18 mouse cellular contexts compared by ENCODE assay signal in genomic region chr8:126053911-126054310, GRCm38 (mm10). TPM values are rescaled to one million over a fixed set of nuclear protein-coding genes. Genes with fewer than 3 reads are reported as not detected.
A peak's percentile ranks its signal among the peaks of the same experiment; 100 is the strongest.
DNase-seq lines count a peak whose midpoint lies in the region; ATAC-seq and TF ChIP-seq lines count a peak whose summit lies in the region.
"Had no signal": no experiment of that assay in that cellular context is flagged by ENCODE, and none has a peak within 500 bp of the region (broad histone marks: within the 10 kb centered on the region; RNA-seq: fewer than 3 reads in every experiment).

No protein-coding gene starts in this region.

- TF ChIP-seq POLR2A in brain, embryonic 14.5 days (IDR thresholded peaks at IDR 0.05; ENCODE audit: borderline replicate concordance, extremely low read depth, insufficient read depth, insufficient read length, poor library complexity, severe bottlenecking): no peak

- no peaks in the 10 kb centered on the region for H3K36me3 ChIP-seq in neural tube, embryonic 15.5 days
- H3K36me3 ChIP-seq: embryonic facial prominence, embryonic 13.5 days; hindbrain, embryonic 10.5 days; hindbrain, embryonic 15.5 days had no signal

- H3K4me1 ChIP-seq in neural tube, embryonic 15.5 days: peaks cover 16% of the 10 kb centered on the region
- H3K4me1 ChIP-seq: embryonic facial prominence, embryonic 13.5 days had no signal

- WGBS in neural tube, embryonic 15.5 days: 22% methylated on average over 4 of the region's 4 CpGs

- H3K9me3 ChIP-seq in neural tube, embryonic 15.5 days (replicated peaks): no peaks in the 10 kb centered on the region
- H3K9me3 ChIP-seq: embryonic facial prominence, embryonic 13.5 days; hindbrain, embryonic 10.5 days; hindbrain, embryonic 15.5 days had no signal

- TF ChIP-seq CTCF in brain, embryonic 14.5 days (IDR thresholded peaks at IDR 0.05; ENCODE audit: borderline replicate concordance, extremely low read depth, insufficient read depth, insufficient read length): no peak

- H3K4me2 ChIP-seq in neural tube, embryonic 15.5 days: no peak overlapping the region
- H3K4me2 ChIP-seq: embryonic facial prominence, embryonic 13.5 days; heart, embryonic 11.5 days; hindbrain, embryonic 15.5 days had no signal

- DNase-seq in frontal cortex, postnatal 25 days (ENCODE audit: low spot score in 2 of 2): no peak
- DNase-seq in neural tube, embryonic 10.5 days (ENCODE audit: extremely low spot score, low spot score): no peak
- peak; percentile 56 for DNase-seq in brain, embryonic 14.5 days (ENCODE audit: low read depth)
- DNase-seq in retina, embryonic 14.5 days (ENCODE audit: low spot score): peak; percentile 64
- DNase-seq in lung, adult 18-20 months: no peak
- no peak for DNase-seq in T-cell, adult 2 months (ENCODE audit: low spot score)
- DNase-seq: adrenal gland, postnatal 10 days; cerebellum, adult 18-20 months; cerebellum, adult 9-11 months; cerebellum, postnatal 36 days; gastrocnemius, postnatal 10 days; heart, adult 2 months had no signal

- no peak overlapping the region for H3K9ac ChIP-seq in neural tube, embryonic 15.5 days (replicated peaks)
- H3K9ac ChIP-seq: embryonic facial prominence, embryonic 13.5 days; hindbrain, embryonic 15.5 days had no signal

- ATAC-seq in frontal cortex, adult (ENCODE audit: low TSS enrichment): peak; percentile 50; the same call in 1 of the 2 replicates
- ATAC-seq in neural tube, embryonic 15.5 days (ENCODE audit: low FRiP score): peak; percentile 65; the same call in 1 of the 2 replicates

- no peak overlapping the region for H3K27ac ChIP-seq in neural tube, embryonic 15.5 days (replicated peaks)
- H3K27ac ChIP-seq: embryonic facial prominence, embryonic 13.5 days; heart, adult 2 months; hindbrain, embryonic 10.5 days; hindbrain, embryonic 15.5 days had no signal

- H3K4me3 ChIP-seq in neural tube, embryonic 15.5 days (replicated peaks): no peak overlapping the region
- H3K4me3 ChIP-seq: embryonic facial prominence, embryonic 13.5 days; heart, adult 2 months; hindbrain, embryonic 10.5 days; hindbrain, embryonic 15.5 days had no signal

- 0 out of 2 replicates have a peak, but pooled peaks cover 2% of the 10 kb centered on the region for H3K27me3 ChIP-seq in neural tube, embryonic 15.5 days (replicated peaks)
- H3K27me3 ChIP-seq: embryonic facial prominence, embryonic 13.5 days; hindbrain, embryonic 15.5 days had no signal

RNA-seq across cellular contexts. Expression of gene Kcnk1, which starts 58.9 kb away (rescaled TPM):
- 23.8 and 23.9 TPM in 2 replicates for polyA plus RNA-seq in neural tube, embryonic 15.5 days (2015; fragmentation: Nextera tagmentation; extraction: Ambion mirVana)
- polyA plus RNA-seq in brain, embryonic 14.5 days (2012; rRNA removed): 9.3 and 11.3 TPM in 2 replicates

Comparison
In these comparisons a context has a peak if more than half of its experiments do, and no peak if none do; other contexts are left out.
1. DNase-seq: peak in brain, embryonic 14.5 days (single experiment) and retina, embryonic 14.5 days (single experiment); none in frontal cortex, postnatal 25 days (0 of 2), neural tube, embryonic 10.5 days (single experiment), lung, adult 18-20 months (0 of 2) and T-cell, adult 2 months (single experiment).